Mouse (Mus musculus): ENCODE results near the gene H2-M10.2. TPM values are rescaled to one million over a fixed set of nuclear protein-coding genes. Genes with fewer than 3 reads are reported as not detected.
"Not testable (repeated sequence)": the region's sequence is repeated elsewhere in the genome, so short reads cannot be mapped to it uniquely, and the experiment has no call there.

Gene H2-M10.2
- polyA plus RNA-seq (2021), result 0.06 TPM

DNA sequence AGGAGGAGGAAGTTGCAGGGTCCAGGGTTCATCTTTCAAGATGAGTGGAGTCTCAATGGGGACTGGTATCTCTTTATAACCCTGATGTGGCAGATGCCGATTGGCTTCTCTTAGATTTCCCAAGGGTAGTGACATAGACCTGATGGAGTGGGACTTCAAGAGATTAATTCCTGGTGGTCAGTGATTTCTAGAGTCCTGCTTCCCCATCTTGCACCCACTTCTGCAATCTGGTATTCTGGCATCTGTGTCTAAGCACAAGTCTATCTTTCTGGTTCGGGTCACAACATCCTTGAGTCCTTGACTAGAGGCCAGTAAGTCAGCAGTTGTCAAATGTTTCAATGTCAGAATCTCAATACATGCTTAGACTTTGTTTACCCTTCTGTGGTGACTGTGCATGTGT is at the start of gene H2-M10.2:
H2-M10.2 (minus strand) TSS at position 101 of the 400 bp plus-strand sequence.
- ChIA-PET POLR2A (no interaction called here), CTCF (no interaction called here)
- no peaks in the 10 kb centered on the region for H3K27me3 ChIP-seq
- in situ Hi-C loops (cut with MboI; ENCODE audit: low pct_unique_long_range_greater_than_20kb), result loop anchor here (5.0 kb wide), 2 partner anchors 81 to 126 kb away; partner anchors contain the start of gene H2-M10.3
- ATAC-seq (no peak), DNase-seq (ENCODE audit: low read depth, low spot score) (no peak)
- no peak for TF ChIP-seq CTCF (IDR thresholded peaks at IDR 0.05)

DNA sequence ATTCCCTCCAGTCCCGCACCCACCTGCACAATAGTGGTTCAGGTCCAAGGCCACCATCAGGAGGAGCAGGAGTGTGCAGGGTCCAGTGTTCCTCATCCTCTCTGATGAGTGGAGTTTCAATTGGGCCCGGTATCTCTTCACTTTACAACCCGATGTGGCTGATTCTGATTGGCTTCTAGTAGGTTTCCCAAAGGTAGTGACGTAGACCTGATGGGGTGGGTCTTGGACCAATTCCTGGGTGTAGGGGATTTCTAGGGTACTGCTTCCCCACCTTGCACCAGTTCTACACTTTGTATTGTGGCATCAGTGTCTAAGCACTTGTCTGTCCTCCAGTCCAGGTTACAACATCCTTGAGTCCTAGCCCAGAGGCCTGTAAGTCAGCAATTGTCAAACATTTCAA is 39.8 kb upstream of the H2-M10.2 start, which contains the start of gene H2-M10.1:
H2-M10.1 (minus strand) TSS at position 101 of the 400 bp plus-strand sequence.
- no peaks in the 10 kb centered on the region for H3K27me3 ChIP-seq
- in situ Hi-C loops (cut with MboI; ENCODE audit: low pct_unique_long_range_greater_than_20kb), result no loop called here
- DNase-seq (ENCODE audit: low read depth, low spot score) (no peak), ATAC-seq (no peak)
- TF ChIP-seq CTCF (IDR thresholded peaks at IDR 0.05), result no peak
- ChIA-PET POLR2A (no interaction called here), CTCF (no interaction called here)

- DNase-seq (ENCODE audit: low read depth, low spot score) (no peak), ATAC-seq (no peak)
- TF ChIP-seq CTCF (IDR thresholded peaks at IDR 0.05), result no peak
- H3K27me3 ChIP-seq, result no peaks in the 10 kb centered on the region
- ChIA-PET CTCF (no interaction called here), POLR2A (no interaction called here)
- in situ Hi-C loops (cut with MboI; ENCODE audit: low pct_unique_long_range_greater_than_20kb), result no loop called here
Measured at GRCm38 (mm10) chr17:36315689-36316253, 29.5 kb upstream of the H2-M10.2 start.

GRCm38 (mm10) chr17:36315041-36315688 is 28.9 kb upstream of the H2-M10.2 start:
- ChIA-PET CTCF (no interaction called here), POLR2A (no interaction called here)
- no peak for TF ChIP-seq CTCF (IDR thresholded peaks at IDR 0.05)
- no peaks in the 10 kb centered on the region for H3K27me3 ChIP-seq
- DNase-seq (ENCODE audit: low read depth, low spot score), result no peak
- ATAC-seq, result no peak
- in situ Hi-C loops (cut with MboI; ENCODE audit: low pct_unique_long_range_greater_than_20kb), result no loop called here

DNA sequence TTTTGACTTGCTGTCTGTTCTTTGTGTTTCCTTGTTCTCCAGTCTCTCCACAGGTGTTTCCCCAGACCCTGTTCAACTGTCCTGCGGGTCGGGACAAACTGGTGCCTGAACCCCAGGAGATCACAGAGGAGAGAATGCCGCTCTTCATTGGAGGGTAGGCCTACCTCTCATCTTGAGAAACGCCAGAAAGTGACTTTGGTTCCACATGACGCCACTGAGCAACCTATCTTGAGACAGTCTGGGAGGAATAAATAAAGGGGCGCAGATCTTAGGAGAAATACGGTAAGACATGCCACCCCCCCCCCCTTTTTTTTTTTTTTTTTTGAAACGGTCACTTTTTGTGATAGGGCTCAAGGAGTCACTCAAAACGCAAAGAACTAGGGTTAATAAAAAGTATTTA is 28.2 kb upstream of the H2-M10.2 start:
- no peak for DNase-seq (ENCODE audit: low read depth, low spot score)
- ChIA-PET POLR2A (no interaction called here), CTCF (no interaction called here)
- no peak for ATAC-seq
- in situ Hi-C loops (cut with MboI; ENCODE audit: low pct_unique_long_range_greater_than_20kb), result no loop called here
- no peaks in the 10 kb centered on the region for H3K27me3 ChIP-seq
- TF ChIP-seq CTCF (IDR thresholded peaks at IDR 0.05), result no peak

DNA sequence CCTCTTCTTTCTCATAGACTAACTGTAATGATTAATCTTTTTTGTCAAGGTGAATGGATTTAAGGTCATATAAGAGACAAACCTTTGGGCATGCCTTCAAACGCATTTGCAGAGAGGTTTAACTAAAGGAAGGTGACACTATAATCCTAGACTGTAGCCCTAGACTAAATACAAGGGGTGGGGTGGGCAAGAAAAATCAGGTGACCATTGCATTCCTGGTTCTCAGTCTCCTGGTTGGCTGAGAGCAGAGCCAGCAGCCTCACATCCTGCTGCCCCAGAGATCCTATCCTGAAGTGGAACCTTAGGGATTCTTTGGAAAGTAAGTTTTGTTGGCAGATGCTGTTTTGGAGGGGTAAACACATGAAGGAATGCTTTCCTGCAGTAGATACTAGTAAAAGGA is 23.0 kb upstream of the H2-M10.2 start:
- no peaks in the 10 kb centered on the region for H3K27me3 ChIP-seq
- POLR2A ChIA-PET, result no interaction called here
- DNase-seq (ENCODE audit: low read depth, low spot score), result no peak
- TF ChIP-seq CTCF (IDR thresholded peaks at IDR 0.05), result no peak
- CTCF ChIA-PET, result interaction anchor here (1.2 kb wide), 1 partner anchor 478 kb away, joined by 3 read pairs; no protein-coding TSS in a partner anchor
- no peak for ATAC-seq
- in situ Hi-C loops (cut with MboI; ENCODE audit: low pct_unique_long_range_greater_than_20kb), result loop anchor here (5.0 kb wide), 2 partner anchors 453 to 483 kb away; no protein-coding TSS in a partner anchor

- DNase-seq (ENCODE audit: low read depth, low spot score), result peak; percentile 20
- CTCF ChIA-PET, result interaction anchor here (1.2 kb wide), 1 partner anchor 478 kb away, joined by 3 read pairs; no protein-coding TSS in a partner anchor
- in situ Hi-C loops (cut with MboI; ENCODE audit: low pct_unique_long_range_greater_than_20kb), result loop anchor here (5.0 kb wide), 2 partner anchors 453 to 483 kb away; no protein-coding TSS in a partner anchor
- H3K27me3 ChIP-seq, ATAC-seq, POLR2A ChIA-PET: not testable (repeated sequence)
Measured at GRCm38 (mm10) chr17:36308855-36309254, 22.6 kb upstream of the H2-M10.2 start.

DNA sequence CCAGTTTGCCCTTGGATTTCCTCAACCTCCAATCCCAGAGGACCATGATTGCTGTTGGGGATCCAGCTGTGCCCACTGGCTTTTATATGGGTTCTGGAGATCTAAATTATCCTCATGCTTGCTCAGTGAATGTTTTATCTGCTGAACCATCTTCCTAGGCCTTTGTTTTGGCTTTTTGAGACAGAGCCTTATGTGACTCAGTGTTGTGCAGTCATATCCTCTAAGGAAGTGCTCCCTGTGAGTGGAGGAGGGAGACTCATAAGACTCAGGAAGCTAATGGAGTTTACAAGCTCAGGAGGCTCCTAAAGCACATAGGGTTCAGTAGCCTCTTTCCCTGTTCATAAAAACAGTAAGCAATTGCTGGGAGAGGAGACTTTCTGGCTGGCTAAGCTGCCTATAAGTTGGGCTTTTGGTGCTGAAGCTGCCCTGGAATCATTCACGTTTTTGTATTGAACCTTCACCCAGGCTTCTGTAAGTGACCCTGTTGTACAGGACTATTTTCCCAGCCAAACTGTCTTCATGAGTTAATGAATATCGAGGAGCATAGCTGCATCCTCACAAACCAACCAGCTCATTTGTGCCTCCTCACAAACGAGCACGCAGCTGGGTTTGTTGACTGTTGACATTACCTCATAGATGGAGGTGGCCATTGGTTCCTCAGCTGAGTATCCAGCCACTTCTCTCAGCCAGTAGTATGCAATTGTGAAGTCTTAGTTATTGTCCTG is 4.6 kb downstream of the H2-M10.2 start:
- POLR2A ChIA-PET, result no interaction called here
- DNase-seq (ENCODE audit: low read depth, low spot score) (no peak), ATAC-seq (no peak)
- CTCF ChIA-PET, result no interaction called here
- in situ Hi-C loops (cut with MboI; ENCODE audit: low pct_unique_long_range_greater_than_20kb), result no loop called here
- no peak for TF ChIP-seq CTCF (IDR thresholded peaks at IDR 0.05)
- no peaks in the 10 kb centered on the region for H3K27me3 ChIP-seq

DNA sequence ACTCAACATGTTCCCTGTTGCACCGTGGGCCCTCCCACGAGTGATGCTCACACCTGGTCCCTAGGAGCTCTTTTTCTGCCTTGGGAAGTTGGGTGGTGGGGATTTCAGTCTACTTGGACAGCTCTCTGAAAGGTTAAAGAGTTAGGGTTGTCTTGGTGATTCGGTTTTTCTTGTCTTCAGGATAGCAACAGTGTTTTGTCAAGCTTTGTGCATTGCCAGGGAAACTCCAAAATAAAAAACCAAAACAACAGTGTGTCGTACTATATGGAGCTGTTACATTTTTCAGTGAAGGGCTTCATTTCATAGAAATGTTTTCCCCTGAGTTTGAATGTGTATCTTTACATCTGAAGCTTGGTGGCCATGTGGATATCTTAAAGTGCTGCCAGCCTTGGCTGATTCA is 11.5 kb downstream of the H2-M10.2 start:
- H3K27me3 ChIP-seq, result no peaks in the 10 kb centered on the region
- ATAC-seq (no peak), DNase-seq (ENCODE audit: low read depth, low spot score) (no peak)
- CTCF ChIA-PET, result interaction anchor here (1.2 kb wide), 1 partner anchor 18 kb away, joined by 4 read pairs; no protein-coding TSS in a partner anchor
- TF ChIP-seq CTCF (IDR thresholded peaks at IDR 0.05), result no peak
- POLR2A ChIA-PET, result no interaction called here
- in situ Hi-C loops (cut with MboI; ENCODE audit: low pct_unique_long_range_greater_than_20kb), result loop anchor here (25.0 kb wide), 1 partner anchor 788 kb away; no protein-coding TSS in a partner anchor

- no peak for TF ChIP-seq CTCF (IDR thresholded peaks at IDR 0.05)
- in situ Hi-C loops (cut with MboI; ENCODE audit: low pct_unique_long_range_greater_than_20kb), result loop anchor here (25.0 kb wide), 1 partner anchor 789 kb away; no protein-coding TSS in a partner anchor
- no peaks in the 10 kb centered on the region for H3K27me3 ChIP-seq
- DNase-seq (ENCODE audit: low read depth, low spot score) (no peak), ATAC-seq (no peak)
- POLR2A ChIA-PET, result no interaction called here
- CTCF ChIA-PET, result interaction anchor here (1.0 kb wide), 1 partner anchor 19 kb away, joined by 3 read pairs; no protein-coding TSS in a partner anchor
Measured at GRCm38 (mm10) chr17:36273796-36274195, 12.5 kb downstream of the H2-M10.2 start.

Data from Patski (cell line).